Mouse (Mus musculus) neural tube, embryonic 12.5 days (tissue): ENCODE measurements at regions not wholly inside any gene's neighbourhood (a gene's known extent, or its start where the extent isn't known, plus 50 kb on each side); places are given as distances from the start of the nearest gene placed in this dataset.
A peak's percentile ranks its signal among the peaks of the same experiment; 100 is the strongest.

Experiments used
- ATAC-seq: fragments of 200-750 bp; cut with Nextera tagmentation; 2 replicates; pipeline ENCODE4 v1.8.0; 2017; ENCODE audit warnings: low read depth, mild to moderate bottlenecking, moderate TSS enrichment, moderate library complexity; ENCODE audit not compliant: low FRiP score
- H3K27ac ChIP-seq: fragments of 300-500 bp; sonication (generic); 2 replicates; pipeline ENCODE4 v1.5.1; 2016
- H3K27me3 ChIP-seq: fragments of 300-500 bp; sonication (generic); replicated peaks from 2 replicates; pipeline ENCODE4 v1.6.1; 2016; ENCODE audit warnings: mild to moderate bottlenecking
- H3K36me3 ChIP-seq: fragments of 300-500 bp; sonication (generic); 2 replicates; pipeline ENCODE4 v1.6.1; 2016; ENCODE audit warnings: mild to moderate bottlenecking
- H3K4me1 ChIP-seq: fragments of 300-500 bp; sonication (generic); 2 replicates; pipeline ENCODE4 v1.6.1; 2016
- H3K4me2 ChIP-seq: fragments of 300-500 bp; sonication (generic); replicated peaks from 2 replicates; pipeline ENCODE4 v1.6.1; 2016; ENCODE audit warnings: mild to moderate bottlenecking
- H3K4me3 ChIP-seq: fragments of 300-500 bp; sonication (generic); 2 replicates; pipeline ENCODE4 v1.5.1; 2016
- H3K9ac ChIP-seq: fragments of 300-500 bp; sonication (generic); 2 replicates; pipeline ENCODE4 v1.6.1; 2016; ENCODE audit warnings: mild to moderate bottlenecking
- H3K9me3 ChIP-seq: fragments of 300-500 bp; sonication (generic); 2 replicates; pipeline ENCODE4 v1.6.1; 2016; ENCODE audit warnings: mild to moderate bottlenecking
- WGBS: fragments of 180-500 bp; shearing (Covaris S2); methylation state at CpG from one replicate; pipeline ENCODE4 v1.1.7; 2016; 5-methylcytosine and 5-hydroxymethylcytosine counted together

DNA sequence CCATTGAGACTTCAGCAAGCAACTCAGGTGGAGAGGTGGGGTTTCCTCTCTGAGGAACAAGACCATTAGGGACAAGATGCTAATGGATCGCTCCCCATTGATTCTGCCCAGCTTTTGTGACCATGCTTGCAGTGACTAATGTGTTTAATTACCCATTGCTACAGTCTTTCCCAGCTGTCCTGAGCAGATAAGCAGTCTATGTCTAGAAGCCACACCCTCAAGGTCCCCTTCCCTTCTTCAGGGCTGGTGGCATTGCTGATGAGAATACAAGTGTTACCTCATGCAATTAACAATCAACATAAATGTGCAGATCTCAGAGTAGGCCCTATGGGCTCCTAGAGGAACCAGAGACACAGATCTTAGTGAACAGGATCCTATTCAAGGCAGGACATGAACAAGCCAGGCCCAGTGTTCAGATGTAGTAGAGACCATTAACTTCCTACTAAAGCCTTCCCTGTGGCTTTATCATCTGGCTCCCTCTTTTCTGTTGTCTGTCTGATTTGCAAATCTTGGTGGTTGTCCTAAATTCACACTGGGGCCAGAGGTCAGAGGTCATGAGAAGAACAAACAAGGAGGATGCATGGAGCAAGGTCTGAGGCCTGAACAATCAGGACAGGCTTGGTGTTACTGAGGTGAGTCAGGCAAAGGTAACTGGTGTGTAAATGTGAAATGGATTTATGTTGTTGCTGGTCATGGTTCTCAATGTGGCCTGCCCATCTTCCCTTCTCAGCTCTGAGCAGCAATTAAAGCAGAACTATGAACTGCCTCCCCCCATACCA, 56.8 kb downstream of the Odc1 start:
- 71% methylated on average over 1 of the region's 1 CpGs for WGBS
- ATAC-seq, result no peak
- no peaks in the 10 kb centered on the region for H3K4me1 ChIP-seq
- H3K36me3 ChIP-seq, result no peaks in the 10 kb centered on the region
- no peak overlapping the region for H3K9ac ChIP-seq
- no peaks in the 10 kb centered on the region for H3K9me3 ChIP-seq
- no peak overlapping the region for H3K4me2 ChIP-seq
- H3K27ac ChIP-seq, result no peak overlapping the region
- no peaks in the 10 kb centered on the region for H3K27me3 ChIP-seq
- no peak overlapping the region for H3K4me3 ChIP-seq

DNA sequence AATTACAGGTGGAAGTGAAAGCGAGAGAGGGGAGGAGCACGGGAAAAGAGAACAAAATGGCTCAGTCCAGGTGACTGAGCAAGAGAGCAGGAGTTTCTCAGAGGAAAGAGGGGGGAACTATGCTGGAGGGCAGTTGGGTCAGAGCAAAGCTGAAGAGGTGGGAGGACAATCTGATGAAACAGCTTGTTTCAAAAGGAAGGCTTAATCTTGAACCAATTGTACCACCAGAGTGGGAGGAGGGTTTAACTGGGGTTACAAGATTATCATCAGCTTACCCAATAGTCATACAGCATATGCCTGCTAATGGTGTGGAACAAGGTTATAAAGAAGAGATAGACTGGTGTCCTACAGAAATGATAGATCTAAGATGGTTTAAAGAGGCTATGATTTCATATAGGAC, 59.0 kb downstream of the Odc1 start:
- ATAC-seq, result no peak
- no peak overlapping the region for H3K27ac ChIP-seq
- H3K4me3 ChIP-seq, result no peak overlapping the region
- WGBS, result 89% methylated on average over 2 of the region's 2 CpGs
- H3K36me3 ChIP-seq, result no peaks in the 10 kb centered on the region
- no peak overlapping the region for H3K4me2 ChIP-seq
- no peaks in the 10 kb centered on the region for H3K27me3 ChIP-seq
- H3K4me1 ChIP-seq, result no peaks in the 10 kb centered on the region
- no peak overlapping the region for H3K9ac ChIP-seq
- H3K9me3 ChIP-seq, result no peaks in the 10 kb centered on the region

DNA sequence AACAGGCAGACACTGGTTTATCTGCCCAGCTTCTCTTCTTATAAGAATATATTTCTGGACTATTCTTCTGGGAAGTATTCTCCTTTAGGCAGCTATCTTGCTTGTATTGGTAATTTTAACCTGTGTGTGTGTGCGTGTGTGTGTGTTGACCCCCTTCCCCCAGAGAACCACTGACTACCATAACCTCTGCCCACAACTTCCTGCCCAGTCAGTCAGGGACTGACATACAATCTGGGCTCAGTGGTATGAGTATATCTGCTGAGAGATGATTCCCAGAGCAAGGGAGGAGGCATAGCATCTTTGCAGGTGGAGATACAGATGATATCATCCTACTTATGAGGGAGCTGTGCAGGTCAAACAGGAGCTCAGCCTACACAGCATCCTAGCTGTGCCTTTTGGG, 65.8 kb downstream of the Odc1 start:
- no peaks in the 10 kb centered on the region for H3K36me3 ChIP-seq
- WGBS, result 77% methylated on average over 1 of the region's 1 CpGs
- H3K27ac ChIP-seq, result no peak overlapping the region
- H3K9me3 ChIP-seq, result no peaks in the 10 kb centered on the region
- H3K9ac ChIP-seq, result no peak overlapping the region
- no peak for ATAC-seq
- no peaks in the 10 kb centered on the region for H3K27me3 ChIP-seq
- H3K4me1 ChIP-seq, result no peaks in the 10 kb centered on the region
- H3K4me3 ChIP-seq, result no peak overlapping the region
- no peak overlapping the region for H3K4me2 ChIP-seq

DNA sequence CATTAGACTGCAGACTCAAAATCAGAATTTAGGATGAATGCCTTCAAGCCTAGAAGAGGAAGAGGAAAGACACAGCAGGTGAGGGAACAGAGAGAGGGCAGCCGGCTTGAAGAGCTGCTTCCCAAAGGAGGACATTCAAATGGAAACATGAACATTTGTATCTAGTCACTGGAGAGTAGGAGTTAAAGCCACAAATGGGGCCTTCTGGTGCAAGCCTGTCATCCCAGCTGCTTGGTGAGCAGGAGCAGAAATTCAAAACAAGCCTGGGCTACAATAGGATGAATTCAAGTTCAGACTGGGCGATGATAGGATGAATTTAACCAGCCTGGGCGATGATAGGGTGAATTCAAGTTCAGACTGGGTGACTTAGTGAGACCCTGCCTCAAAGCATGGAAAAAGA, 67.4 kb downstream of the Odc1 start:
- 90% methylated on average over 3 of the region's 3 CpGs for WGBS
- Histone ChIP-seq H3K27me3 (no peaks in the 10 kb centered on the region), H3K4me3 (no peak overlapping the region), H3K27ac (no peak overlapping the region), H3K9ac (no peak overlapping the region), H3K9me3 (no peaks in the 10 kb centered on the region), H3K4me2 (no peak overlapping the region), H3K36me3 (no peaks in the 10 kb centered on the region), H3K4me1 (no peaks in the 10 kb centered on the region)
- no peak for ATAC-seq

DNA sequence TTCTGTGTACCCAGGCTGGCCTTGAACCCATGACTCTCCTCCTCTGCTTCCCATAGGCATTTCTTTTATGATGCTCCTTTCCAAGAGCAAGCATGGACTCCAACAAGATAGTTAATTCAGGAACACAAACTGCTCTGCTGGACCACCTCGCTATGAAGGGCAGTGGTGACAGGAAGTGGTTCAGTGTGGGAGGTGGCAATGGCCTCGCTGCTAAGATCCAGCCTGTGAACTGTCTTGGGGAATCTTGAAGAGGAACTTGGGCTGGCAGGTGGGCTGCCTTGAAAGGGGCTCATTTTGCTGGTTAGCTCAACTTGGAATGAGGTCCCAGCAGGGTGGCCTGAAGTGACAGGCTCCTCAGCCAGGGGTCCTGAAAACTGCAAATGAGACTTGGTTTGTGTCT, 72.4 kb upstream of the Hpcal1 start:
- Histone ChIP-seq H3K36me3 (no peaks in the 10 kb centered on the region), H3K9me3 (no peaks in the 10 kb centered on the region), H3K27ac (no peak overlapping the region), H3K4me1 (peaks cover 7% of the 10 kb centered on the region; the same call in 1 of the 2 replicates), H3K4me2 (no peak overlapping the region), H3K9ac (no peak overlapping the region), H3K4me3 (no peak overlapping the region), H3K27me3 (no peaks in the 10 kb centered on the region)
- WGBS, result 21% methylated on average over 2 of the region's 2 CpGs
- ATAC-seq, result no peak

DNA sequence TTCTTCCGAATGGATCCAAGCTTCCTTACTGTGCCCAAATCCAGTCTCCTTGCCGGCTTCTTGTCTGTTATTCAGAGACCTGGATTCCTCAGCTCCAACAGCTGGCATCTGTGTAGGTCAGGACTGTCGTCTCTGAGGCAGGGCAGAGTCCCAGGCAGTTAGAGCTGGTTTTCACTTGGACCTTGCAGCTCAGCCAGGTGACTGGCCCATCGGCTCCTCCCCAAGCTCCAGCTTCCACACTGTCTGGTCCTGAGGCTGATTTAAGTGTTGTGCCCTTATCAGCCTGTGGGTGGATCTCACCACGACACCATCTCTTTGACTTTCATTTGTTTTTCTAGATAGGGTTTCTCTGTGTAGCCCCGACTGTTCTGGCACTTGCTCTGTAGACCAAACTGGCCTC, 70.4 kb upstream of the Hpcal1 start:
- peaks cover 7% of the 10 kb centered on the region; the same call in 1 of the 2 replicates for H3K4me1 ChIP-seq
- H3K4me3 ChIP-seq, result no peak overlapping the region
- H3K27ac ChIP-seq, result no peak overlapping the region
- H3K27me3 ChIP-seq, result no peaks in the 10 kb centered on the region
- no peak overlapping the region for H3K9ac ChIP-seq
- no peaks in the 10 kb centered on the region for H3K9me3 ChIP-seq
- no peak for ATAC-seq
- H3K36me3 ChIP-seq, result no peaks in the 10 kb centered on the region
- 58% methylated on average over 6 of the region's 6 CpGs for WGBS
- H3K4me2 ChIP-seq, result no peak overlapping the region

DNA sequence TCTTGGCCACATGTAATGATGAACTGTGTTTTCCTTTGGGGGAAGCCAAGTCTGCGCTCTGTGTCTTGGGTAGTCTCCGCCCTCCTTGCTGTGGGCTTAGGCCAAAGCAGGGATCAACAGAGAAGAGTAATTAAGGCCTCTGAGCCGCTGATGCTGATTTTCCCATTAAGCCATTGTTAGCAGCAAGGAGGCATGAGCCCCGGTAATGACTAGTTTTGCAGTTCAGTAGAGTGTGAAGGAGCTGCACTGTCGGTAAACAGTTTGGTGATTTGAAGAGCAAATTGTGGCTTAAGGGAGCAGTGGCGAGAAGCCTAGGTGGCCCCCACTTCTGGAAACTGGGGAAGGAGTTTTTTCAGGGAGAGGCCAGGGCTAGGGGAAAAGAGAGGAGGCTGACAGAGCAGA, 69.2 kb upstream of the Hpcal1 start:
- H3K9ac ChIP-seq, result no peak overlapping the region
- H3K27ac ChIP-seq, result no peak overlapping the region
- 0 out of 2 replicates have a peak, but pooled peaks have one; percentile 26 for ATAC-seq
- no peaks in the 10 kb centered on the region for H3K36me3 ChIP-seq
- no peaks in the 10 kb centered on the region for H3K27me3 ChIP-seq
- H3K4me3 ChIP-seq, result no peak overlapping the region
- peaks cover 17% of the 10 kb centered on the region; the same call in 1 of the 2 replicates for H3K4me1 ChIP-seq
- WGBS, result 24% methylated on average over 6 of the region's 6 CpGs
- H3K4me2 ChIP-seq, result no peak overlapping the region
- H3K9me3 ChIP-seq, result no peaks in the 10 kb centered on the region

DNA sequence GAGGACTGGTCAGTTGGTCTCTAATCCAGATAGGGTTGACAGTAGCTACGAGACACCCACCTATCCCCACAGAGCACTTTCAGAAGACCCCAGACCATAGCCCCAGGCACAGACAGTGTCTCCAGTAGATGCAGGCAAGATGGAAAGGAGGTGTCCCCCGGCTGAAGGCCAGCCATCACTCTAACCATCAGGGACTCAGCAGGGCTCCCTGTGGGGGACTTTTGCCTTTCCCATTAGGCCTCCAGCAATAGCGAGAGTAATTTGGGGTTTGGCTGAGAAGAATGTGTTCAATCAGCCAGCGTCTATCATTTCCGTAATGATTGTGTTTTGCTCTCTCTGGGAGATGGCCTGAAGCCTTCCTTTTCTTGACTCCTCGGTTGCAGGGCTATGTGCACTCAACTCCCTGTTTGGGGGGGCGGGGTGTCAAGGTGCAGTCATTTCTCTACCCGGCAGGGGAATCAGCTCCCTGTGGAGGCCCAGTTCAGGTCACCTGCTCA, 68.1 kb upstream of the Hpcal1 start:
- Histone ChIP-seq H3K27ac (no peak overlapping the region), H3K4me1 (peaks cover 17% of the 10 kb centered on the region; the same call in 1 of the 2 replicates), H3K27me3 (no peaks in the 10 kb centered on the region), H3K9me3 (no peaks in the 10 kb centered on the region), H3K36me3 (no peaks in the 10 kb centered on the region), H3K4me2 (no peak overlapping the region), H3K4me3 (no peak overlapping the region), H3K9ac (no peak overlapping the region)
- 31% methylated on average over 8 of the region's 8 CpGs for WGBS
- ATAC-seq, result no peak

DNA sequence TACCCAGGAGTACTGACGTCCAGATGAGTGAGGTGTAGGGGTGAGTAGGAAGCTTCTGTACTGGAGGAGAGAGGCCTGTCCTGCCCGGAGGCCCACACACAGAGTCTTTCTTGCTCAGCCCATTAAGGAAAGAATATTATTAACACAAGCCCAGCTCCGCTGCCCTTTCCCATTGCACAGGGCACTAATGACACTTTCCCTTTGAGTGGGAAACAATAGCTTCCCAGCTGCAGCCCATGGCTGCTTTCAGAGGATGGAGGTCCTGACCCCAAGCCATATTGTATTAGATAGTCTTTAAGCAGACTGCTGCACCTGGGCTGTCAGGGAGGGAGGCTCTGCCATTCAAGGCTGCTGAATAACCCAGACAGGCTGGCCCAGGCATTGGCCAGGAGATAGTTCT, 64.6 kb upstream of the Hpcal1 start:
- Histone ChIP-seq H3K4me1 (peaks cover 17% of the 10 kb centered on the region; the same call in 1 of the 2 replicates), H3K36me3 (no peaks in the 10 kb centered on the region), H3K27ac (no peak overlapping the region), H3K9me3 (no peaks in the 10 kb centered on the region), H3K4me3 (no peak overlapping the region), H3K9ac (no peak overlapping the region), H3K4me2 (no peak overlapping the region), H3K27me3 (no peaks in the 10 kb centered on the region)
- peak; percentile 51 for ATAC-seq
- 6% methylated on average over 3 of the region's 3 CpGs for WGBS

DNA sequence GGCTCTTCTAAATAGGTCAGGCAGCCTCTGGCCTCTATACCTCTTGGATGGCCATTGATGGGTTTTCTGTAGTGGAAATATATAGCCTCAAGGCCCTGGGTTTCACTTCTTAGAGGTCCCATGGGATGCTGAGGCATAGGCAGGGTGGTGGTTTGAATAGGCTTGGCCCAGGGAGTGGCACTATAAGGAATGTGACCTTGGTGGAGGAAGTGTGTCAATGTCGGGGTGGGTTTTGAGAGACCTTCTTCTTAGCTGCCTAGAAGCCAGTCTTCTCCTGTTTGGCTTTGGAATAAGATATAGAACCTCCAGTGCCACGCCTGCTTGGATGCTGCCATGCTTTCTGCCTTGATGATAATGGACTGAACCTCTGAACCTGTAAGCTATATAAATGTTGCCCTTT, 59.5 kb upstream of the Hpcal1 start:
- 89% methylated on average over 2 of the region's 2 CpGs for WGBS
- Histone ChIP-seq H3K27me3 (no peaks in the 10 kb centered on the region), H3K4me1 (peaks cover 5% of the 10 kb centered on the region; the same call in 1 of the 2 replicates), H3K36me3 (no peaks in the 10 kb centered on the region), H3K4me3 (no peak overlapping the region), H3K9me3 (no peaks in the 10 kb centered on the region), H3K27ac (no peak overlapping the region), H3K4me2 (no peak overlapping the region), H3K9ac (no peak overlapping the region)
- ATAC-seq, result no peak

DNA sequence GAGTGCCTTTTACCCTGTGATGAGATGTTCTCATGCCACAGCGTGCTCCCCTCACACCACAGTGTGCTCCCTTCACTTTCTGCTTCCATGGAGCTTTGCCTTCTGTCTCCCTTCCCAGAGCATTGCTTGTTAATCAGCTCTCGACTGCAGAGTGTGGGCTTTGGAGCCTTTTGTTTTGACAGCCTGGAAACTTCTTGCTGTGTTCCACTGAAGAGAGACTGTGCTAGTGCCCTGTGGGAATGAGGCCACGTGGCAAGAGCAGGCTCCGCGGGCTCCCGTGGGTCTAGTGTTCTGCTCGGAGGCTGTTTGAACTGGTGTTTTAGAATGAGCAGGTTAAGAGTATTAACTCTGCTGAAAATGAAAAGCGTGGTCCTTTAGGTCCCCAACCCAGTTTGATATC, 54.5 kb upstream of the Hpcal1 start:
- Histone ChIP-seq H3K4me1 (peaks cover 3% of the 10 kb centered on the region; the same call in 1 of the 2 replicates), H3K9ac (no peak overlapping the region), H3K4me3 (no peak overlapping the region), H3K4me2 (no peak overlapping the region), H3K9me3 (no peaks in the 10 kb centered on the region), H3K27ac (no peak overlapping the region), H3K36me3 (no peaks in the 10 kb centered on the region), H3K27me3 (no peaks in the 10 kb centered on the region)
- 76% methylated on average over 8 of the region's 8 CpGs for WGBS
- ATAC-seq, result no peak

DNA sequence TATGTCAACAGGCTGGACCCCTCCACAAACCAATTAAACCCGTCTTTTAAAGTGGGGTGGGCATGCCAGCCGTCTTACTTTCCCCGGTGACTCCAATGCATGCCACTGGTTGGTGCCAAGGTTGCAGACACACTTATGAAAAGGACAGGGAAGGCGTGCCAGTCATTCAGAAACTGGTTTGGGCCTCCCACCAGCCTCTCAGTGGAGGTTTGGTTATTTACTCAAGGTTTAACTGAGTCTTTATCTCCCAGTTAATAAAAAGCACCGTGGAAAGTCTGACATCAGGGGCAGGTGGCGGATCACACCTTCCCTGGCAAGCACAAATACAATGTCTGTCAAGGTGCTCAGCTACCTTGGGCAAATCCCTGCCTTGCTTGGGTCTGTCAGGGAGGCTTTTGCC, 54.1 kb upstream of the Hpcal1 start:
- H3K36me3 ChIP-seq, result no peaks in the 10 kb centered on the region
- peaks cover 3% of the 10 kb centered on the region; the same call in 1 of the 2 replicates for H3K4me1 ChIP-seq
- 84% methylated on average over 6 of the region's 6 CpGs for WGBS
- no peak overlapping the region for H3K27ac ChIP-seq
- no peak overlapping the region for H3K9ac ChIP-seq
- no peak overlapping the region for H3K4me2 ChIP-seq
- no peaks in the 10 kb centered on the region for H3K27me3 ChIP-seq
- ATAC-seq, result no peak
- no peak overlapping the region for H3K4me3 ChIP-seq
- no peaks in the 10 kb centered on the region for H3K9me3 ChIP-seq
